In genomic region chr7:127224616-127225015, GRCm38 (mm10) we compare ENCODE assay signal across 28 mouse cellular contexts. TPM values are rescaled to one million over a fixed set of nuclear protein-coding genes. Genes with fewer than 3 reads are reported as not detected.
A peak's percentile ranks its signal among the peaks of the same experiment; 100 is the strongest.
DNase-seq lines count a peak whose midpoint lies in the region; ATAC-seq lines count a peak whose summit lies in the region.
"Had no signal": no experiment of that assay in that cellular context is flagged by ENCODE, and none has a peak within 500 bp of the region (broad histone marks: within the 10 kb centered on the region; RNA-seq: fewer than 3 reads in every experiment).

No protein-coding gene starts in this region.

- H3K27ac ChIP-seq in liver, embryonic 12.5 days: peak overlapping the region; percentile 94
- no peak overlapping the region for H3K27ac ChIP-seq in liver, embryonic 11.5 days (ENCODE audit: low read depth, low read length)
- peak overlapping the region; percentile 94 for H3K27ac ChIP-seq in liver, embryonic 16.5 days (ENCODE audit: low read length)
- H3K27ac ChIP-seq: embryonic facial prominence, embryonic 10.5 days; embryonic facial prominence, embryonic 13.5 days; forebrain, embryonic 12.5 days; forebrain, embryonic 15.5 days; heart, adult 2 months; heart, embryonic 13.5 days; hindbrain, embryonic 12.5 days; hindbrain, embryonic 15.5 days had no signal

- no peak for DNase-seq in liver, embryonic 11.5 days (ENCODE audit: low spot score)
- peak; percentile 59 for DNase-seq in ES-CJ7 (ENCODE audit: low read depth, low spot score)
- peak; percentile 59 for DNase-seq in ZHBTc4 (ENCODE audit: low read depth, low spot score)
- DNase-seq in cerebellum, adult 18-20 months: no peak
- no peak for DNase-seq in left cerebral cortex, adult 11 months (ENCODE audit: low spot score)
- DNase-seq: adrenal gland, adult 8-10 months; adrenal gland, postnatal 25 days; cerebellum, adult 2 months; cerebellum, adult 9-11 months; cerebellum, postnatal 25 days; embryo, embryonic 11 days; gastrocnemius, postnatal 25 days; heart, adult 2 months; heart, postnatal 14 days had no signal

- no peaks in the 10 kb centered on the region for H3K27me3 ChIP-seq in liver, embryonic 12.5 days (replicated peaks)
- no peaks in the 10 kb centered on the region for H3K27me3 ChIP-seq in liver, embryonic 11.5 days (replicated peaks; ENCODE audit: control insufficient read depth, insufficient read depth, low read length)
- no peaks in the 10 kb centered on the region for H3K27me3 ChIP-seq in liver, embryonic 16.5 days (ENCODE audit: control insufficient read depth, insufficient read depth, low read depth, low read length)
- H3K27me3 ChIP-seq: embryonic facial prominence, embryonic 13.5 days; forebrain, embryonic 12.5 days; forebrain, embryonic 15.5 days; heart, embryonic 13.5 days; hindbrain, embryonic 12.5 days; hindbrain, embryonic 15.5 days; Patski had no signal

- no peak for ATAC-seq in liver, embryonic 12.5 days
- no peak for ATAC-seq in liver, embryonic 11.5 days (replicated peaks; ENCODE audit: low FRiP score)
- no peak for ATAC-seq in liver, embryonic 16.5 days (ENCODE audit: low read depth)
- no peak for ATAC-seq in granulocyte monocyte progenitor cell, adult 5-6 weeks (replicated peaks; ENCODE audit: poor library complexity, severe bottlenecking)
- ATAC-seq: activated CD4-positive, CD25-positive, alpha-beta regulatory T cell, adult 4 months; forebrain, embryonic 15.5 days; Patski had no signal

- 84% methylated on average over 6 of the region's 6 CpGs for WGBS in liver, embryonic 12.5 days (ENCODE audit: insufficient replicate concordance)
- 88% methylated on average over 6 of the region's 6 CpGs for WGBS in liver, embryonic 11.5 days
- WGBS in liver, embryonic 16.5 days (ENCODE audit: insufficient replicate concordance): 79% methylated on average over 6 of the region's 6 CpGs

- peaks cover 58% of the 10 kb centered on the region for H3K4me1 ChIP-seq in liver, embryonic 12.5 days
- H3K4me1 ChIP-seq in liver, embryonic 11.5 days (replicated peaks; ENCODE audit: control insufficient read depth, insufficient read depth, low read length): peaks cover 22% of the 10 kb centered on the region
- H3K4me1 ChIP-seq in liver, embryonic 16.5 days (ENCODE audit: control insufficient read depth, low read depth, low read length): peaks cover 51% of the 10 kb centered on the region
- H3K4me1 ChIP-seq: embryonic facial prominence, embryonic 10.5 days; embryonic facial prominence, embryonic 13.5 days; hindbrain, embryonic 12.5 days had no signal

- H3K4me3 ChIP-seq in liver, embryonic 12.5 days: no peak overlapping the region
- no peak overlapping the region for H3K4me3 ChIP-seq in liver, embryonic 11.5 days (ENCODE audit: low read depth, low read length)
- no peak overlapping the region for H3K4me3 ChIP-seq in liver, embryonic 16.5 days (ENCODE audit: low read depth, low read length)
- H3K4me3 ChIP-seq: embryonic facial prominence, embryonic 10.5 days; embryonic facial prominence, embryonic 13.5 days; forebrain, embryonic 12.5 days; forebrain, embryonic 15.5 days; heart, adult 2 months; heart, embryonic 10.5 days; heart, embryonic 13.5 days; hindbrain, embryonic 12.5 days; hindbrain, embryonic 15.5 days had no signal

- no peak overlapping the region for H3K9ac ChIP-seq in liver, embryonic 12.5 days
- H3K9ac ChIP-seq in liver, embryonic 11.5 days (ENCODE audit: low read depth, low read length): no peak overlapping the region
- no peak overlapping the region for H3K9ac ChIP-seq in liver, embryonic 16.5 days (ENCODE audit: low read depth, low read length)
- H3K9ac ChIP-seq: embryonic facial prominence, embryonic 13.5 days; forebrain, embryonic 12.5 days; forebrain, embryonic 15.5 days; heart, embryonic 13.5 days; hindbrain, embryonic 12.5 days; hindbrain, embryonic 15.5 days had no signal

- no peak overlapping the region for H3K4me2 ChIP-seq in liver, embryonic 12.5 days
- H3K4me2 ChIP-seq in liver, embryonic 11.5 days: no peak overlapping the region
- H3K4me2 ChIP-seq in liver, embryonic 16.5 days (ENCODE audit: low read depth, low read length): no peak overlapping the region
- H3K4me2 ChIP-seq: embryonic facial prominence, embryonic 13.5 days; forebrain, embryonic 12.5 days; forebrain, embryonic 15.5 days; hindbrain, embryonic 12.5 days; hindbrain, embryonic 15.5 days had no signal

- peaks cover 5% of the 10 kb centered on the region; the same call in 1 of the 2 replicates for H3K36me3 ChIP-seq in liver, embryonic 12.5 days
- H3K36me3 ChIP-seq in liver, embryonic 11.5 days (ENCODE audit: control insufficient read depth, insufficient read depth, low read length): peaks cover 5% of the 10 kb centered on the region; the same call in 1 of the 2 replicates
- 0 out of 2 replicates have a peak, but pooled peaks cover 2% of the 10 kb centered on the region for H3K36me3 ChIP-seq in liver, embryonic 16.5 days (ENCODE audit: control insufficient read depth, insufficient read depth)
- H3K36me3 ChIP-seq: forebrain, embryonic 15.5 days; hindbrain, embryonic 15.5 days had no signal

- no peaks in the 10 kb centered on the region for H3K9me3 ChIP-seq in liver, embryonic 12.5 days (replicated peaks)
- no peaks in the 10 kb centered on the region for H3K9me3 ChIP-seq in liver, embryonic 11.5 days (ENCODE audit: control insufficient read depth, low read length)
- H3K9me3 ChIP-seq in liver, embryonic 16.5 days (replicated peaks; ENCODE audit: control insufficient read depth, low read length): no peaks in the 10 kb centered on the region
- H3K9me3 ChIP-seq: embryonic facial prominence, embryonic 10.5 days; embryonic facial prominence, embryonic 13.5 days; forebrain, embryonic 12.5 days; forebrain, embryonic 15.5 days; G1E; heart, embryonic 10.5 days; heart, embryonic 13.5 days; hindbrain, embryonic 12.5 days; hindbrain, embryonic 15.5 days had no signal

RNA-seq across cellular contexts. Expression of gene Zfp553, which starts 8.2 kb away (rescaled TPM):
- polyA plus RNA-seq in liver, embryonic 12.5 days (2016; fragmentation: Nextera tagmentation; extraction: Ambion mirVana): 13.7 and 14.2 TPM in 2 replicates
- 17.2 TPM in 2 replicates for polyA plus RNA-seq in liver, embryonic 11.5 days (2014; fragmentation: Nextera tagmentation; extraction: Ambion mirVana)
- 5.7 and 5.9 TPM in 2 replicates for polyA plus RNA-seq in liver, embryonic 16.5 days (2015; fragmentation: Nextera tagmentation; extraction: Ambion mirVana)
- 6.0 and 18.7 TPM in 2 replicates for total RNA-seq in granulocyte monocyte progenitor cell, adult 5-6 weeks (2014; fragmentation: Nextera tagmentation)
- total RNA-seq in granulocyte monocyte progenitor cell, adult 5-6 weeks (2017): 11.4 and 12.0 TPM in 2 replicates

RNA-seq across cellular contexts. Expression of gene Sept1, which starts 8.3 kb away (rescaled TPM):
- 10.6 and 13.6 TPM in 2 replicates for polyA plus RNA-seq in liver, embryonic 12.5 days (2016; fragmentation: Nextera tagmentation; extraction: Ambion mirVana)
- polyA plus RNA-seq in liver, embryonic 11.5 days (2014; fragmentation: Nextera tagmentation; extraction: Ambion mirVana): 14.9 and 17.5 TPM in 2 replicates
- 10.1 and 11.1 TPM in 2 replicates for polyA plus RNA-seq in liver, embryonic 16.5 days (2015; fragmentation: Nextera tagmentation; extraction: Ambion mirVana)
- total RNA-seq in granulocyte monocyte progenitor cell, adult 5-6 weeks (2014; fragmentation: Nextera tagmentation): 17.1 and 23.3 TPM in 2 replicates
- total RNA-seq in granulocyte monocyte progenitor cell, adult 5-6 weeks (2017): 29.1 and 33.3 TPM in 2 replicates

RNA-seq across cellular contexts. Expression of gene Mylpf, which starts 15.9 kb away (rescaled TPM):
- polyA plus RNA-seq in liver, embryonic 12.5 days (2016; fragmentation: Nextera tagmentation; extraction: Ambion mirVana): 37.6 and 41.4 TPM in 2 replicates
- 31.5 and 33.6 TPM in 2 replicates for polyA plus RNA-seq in liver, embryonic 11.5 days (2014; fragmentation: Nextera tagmentation; extraction: Ambion mirVana)
- 61.0 and 92.3 TPM in 2 replicates for polyA plus RNA-seq in liver, embryonic 16.5 days (2015; fragmentation: Nextera tagmentation; extraction: Ambion mirVana)
- 9.1 and 25.5 TPM in 2 replicates for total RNA-seq in granulocyte monocyte progenitor cell, adult 5-6 weeks (2014; fragmentation: Nextera tagmentation)
- 1.2 and 4.3 TPM in 2 replicates for total RNA-seq in granulocyte monocyte progenitor cell, adult 5-6 weeks (2017)

RNA-seq across cellular contexts. Expression of gene Tbc1d10b, which starts 16.3 kb away (rescaled TPM):
- 26.7 and 30.9 TPM in 2 replicates for polyA plus RNA-seq in liver, embryonic 12.5 days (2016; fragmentation: Nextera tagmentation; extraction: Ambion mirVana)
- 28.2 and 29.0 TPM in 2 replicates for polyA plus RNA-seq in liver, embryonic 11.5 days (2014; fragmentation: Nextera tagmentation; extraction: Ambion mirVana)
- 13.7 and 15.1 TPM in 2 replicates for polyA plus RNA-seq in liver, embryonic 16.5 days (2015; fragmentation: Nextera tagmentation; extraction: Ambion mirVana)
- 27.0 and 33.2 TPM in 2 replicates for total RNA-seq in granulocyte monocyte progenitor cell, adult 5-6 weeks (2014; fragmentation: Nextera tagmentation)
- total RNA-seq in granulocyte monocyte progenitor cell, adult 5-6 weeks (2017): 26.2 and 35.0 TPM in 2 replicates

RNA-seq across cellular contexts. Expression of gene Zfp771, which starts 19.5 kb away (rescaled TPM):
- polyA plus RNA-seq in liver, embryonic 12.5 days (2016; fragmentation: Nextera tagmentation; extraction: Ambion mirVana): 30.0 and 31.6 TPM in 2 replicates
- polyA plus RNA-seq in liver, embryonic 11.5 days (2014; fragmentation: Nextera tagmentation; extraction: Ambion mirVana): 45.9 and 47.3 TPM in 2 replicates
- polyA plus RNA-seq in liver, embryonic 16.5 days (2015; fragmentation: Nextera tagmentation; extraction: Ambion mirVana): 11.0 and 13.8 TPM in 2 replicates
- total RNA-seq in granulocyte monocyte progenitor cell, adult 5-6 weeks (2014; fragmentation: Nextera tagmentation): 4.9 and 7.8 TPM in 2 replicates
- 5.9 and 10.6 TPM in 2 replicates for total RNA-seq in granulocyte monocyte progenitor cell, adult 5-6 weeks (2017)

Comparison
In these comparisons a context has a peak if more than half of its experiments do, and no peak if none do; other contexts are left out.
1. DNase-seq: peak in ES-CJ7 (single experiment) and ZHBTc4 (single experiment); none in liver, embryonic 11.5 days (single experiment), cerebellum, adult 18-20 months (0 of 2) and left cerebral cortex, adult 11 months (single experiment).